Mouse (Mus musculus) brown adipose tissue, adult 24 weeks (tissue): ENCODE data around the gene Ankrd7. TPM values are rescaled to one million over a fixed set of nuclear protein-coding genes. Genes with fewer than 3 reads are reported as not detected.
A peak's percentile ranks its signal among the peaks of the same experiment; 100 is the strongest.
"Not testable (repeated sequence)": the region's sequence is repeated elsewhere in the genome, so short reads cannot be mapped to it uniquely, and the experiment has no call there.

Experiments
- H3K27ac ChIP-seq: fragments of 200-500 bp; replicated peaks from 2 replicates; pipeline ENCODE4 v1.5.1; 2012; ENCODE audit warnings: low read depth, mild to moderate bottlenecking, low read length
- H3K4me1 ChIP-seq: fragments of 200-500 bp; 2 replicates; pipeline ENCODE4 v1.6.1; 2012; ENCODE audit warnings: low read length, mixed read lengths; ENCODE audit not compliant: control insufficient read depth, insufficient read depth, insufficient read length
- H3K4me3 ChIP-seq: fragments of 200-500 bp; 2 replicates; pipeline ENCODE4 v1.5.1; 2012; ENCODE audit warnings: low read depth, mild to moderate bottlenecking, low read length, moderate library complexity; ENCODE audit not compliant: insufficient read depth
- polyA plus RNA-seq: library from polyadenylated mRNA; stranded (reverse); fragments of >200 nt; gene quantifications from 2 replicates; pipeline ENCODE4 v1.2.4, GENCODE M21; 2012; ENCODE audit not compliant: missing spikeins, insufficient read depth, insufficient read length

Gene Ankrd7
- not detected in 2 replicates for polyA plus RNA-seq

- no peak within 1 kb of the TSS for H3K4me3 ChIP-seq
- H3K4me1 ChIP-seq = no peaks in the 10 kb centered on the region
- H3K27ac ChIP-seq = no peak within 1 kb of the TSS
Measured at GRCm38 (mm10) chr6:18866018-18866417, at the start of gene Ankrd7. Gene Ankrd7, plus strand, starts transcription at chr6:18866318.

- no peaks in the 10 kb centered on the region for H3K4me1 ChIP-seq
- no peak overlapping the region for H3K27ac ChIP-seq
- no peak overlapping the region for H3K4me3 ChIP-seq
Measured at GRCm38 (mm10) chr6:18819343-18819742, 46.8 kb upstream of the Ankrd7 start.

DNA sequence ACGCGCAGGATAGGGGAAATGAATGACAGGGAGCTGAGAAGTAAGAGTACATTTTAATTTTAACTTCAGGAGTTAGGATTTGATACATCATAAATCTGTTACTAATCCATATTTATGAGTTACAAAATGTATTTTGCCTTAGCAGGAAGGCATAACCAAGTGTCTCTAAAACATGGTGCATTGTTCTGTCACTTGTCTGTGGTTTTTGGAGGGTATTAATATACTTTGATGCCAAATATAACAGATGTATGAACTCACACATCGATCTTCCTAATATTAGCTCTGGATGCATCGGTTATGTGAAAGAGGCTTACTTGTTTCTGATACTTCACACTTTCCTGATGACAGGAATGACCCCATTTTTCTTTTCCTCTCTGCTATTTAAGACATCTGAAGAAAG is 45.9 kb upstream of the Ankrd7 start:
- no peak overlapping the region for H3K4me3 ChIP-seq
- H3K27ac ChIP-seq = no peak overlapping the region

DNA sequence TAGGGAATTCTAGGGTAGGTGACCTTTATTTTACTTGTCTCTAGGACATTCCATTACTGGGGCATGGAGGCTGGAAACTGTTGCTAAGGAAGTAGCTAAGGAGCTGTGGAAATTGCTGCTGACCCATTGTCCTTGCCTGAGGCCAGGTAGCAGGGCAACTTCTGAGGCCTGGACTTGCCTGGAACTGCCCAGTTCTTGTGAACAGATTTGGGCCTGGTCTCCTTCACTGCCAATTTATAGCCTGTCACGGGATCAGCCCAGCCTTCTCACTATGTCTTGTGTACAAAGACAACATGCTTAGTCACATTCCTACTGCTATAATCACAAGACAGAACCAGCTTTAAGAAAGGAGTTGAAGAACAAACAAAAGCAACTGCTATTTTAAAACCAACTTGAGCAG is 43.3 kb upstream of the Ankrd7 start:
- Histone ChIP-seq H3K4me3 (no peak overlapping the region), H3K4me1 (no peaks in the 10 kb centered on the region), H3K27ac (no peak overlapping the region)

More for the DNA sequence above, 45.9 kb upstream of the Ankrd7 start:
- H3K4me1 ChIP-seq = no peaks in the 10 kb centered on the region

DNA sequence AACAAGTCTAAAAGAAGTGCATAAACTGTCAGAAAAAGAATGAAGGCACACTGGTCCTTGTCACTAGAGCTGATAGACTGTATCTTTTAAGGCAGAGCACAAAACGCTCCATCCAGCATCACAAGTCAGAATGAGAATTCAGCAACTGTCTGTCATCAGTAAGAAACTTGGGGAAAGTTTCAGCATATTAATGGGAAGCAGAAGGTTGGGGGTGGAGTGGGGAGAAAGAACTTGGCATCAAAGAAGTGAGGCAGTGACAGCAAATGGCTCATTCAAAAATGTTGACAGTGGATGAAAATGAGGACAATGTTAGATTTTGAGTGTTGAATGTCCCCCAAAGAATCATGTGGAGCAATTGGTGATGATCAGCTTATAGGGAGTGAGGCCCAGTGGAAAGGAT is 33.2 kb upstream of the Ankrd7 start:
- Histone ChIP-seq H3K27ac (no peak overlapping the region), H3K4me3 (no peak overlapping the region), H3K4me1 (no peaks in the 10 kb centered on the region)

DNA sequence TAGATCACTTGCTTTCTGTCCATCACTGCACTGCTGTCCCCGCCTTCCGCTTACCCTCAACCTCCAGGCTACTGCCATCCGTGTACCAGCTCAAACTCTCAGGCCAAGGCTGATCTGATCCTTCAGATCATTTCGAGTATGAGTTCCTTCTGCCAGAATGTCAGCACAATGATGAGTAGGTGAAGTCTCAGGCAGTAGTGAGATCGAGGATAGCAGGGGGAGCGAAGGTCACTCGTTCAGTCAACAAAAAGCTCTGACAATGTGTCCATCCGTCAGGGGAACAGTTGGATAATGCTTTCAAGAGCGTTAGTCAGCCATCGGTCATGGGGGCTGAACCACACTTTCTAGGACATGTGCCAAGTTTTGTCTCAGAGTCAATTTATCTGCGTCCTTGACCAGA is 21.6 kb upstream of the Ankrd7 start:
- H3K4me3 ChIP-seq, H3K4me1 ChIP-seq, H3K27ac ChIP-seq: not testable (repeated sequence)

DNA sequence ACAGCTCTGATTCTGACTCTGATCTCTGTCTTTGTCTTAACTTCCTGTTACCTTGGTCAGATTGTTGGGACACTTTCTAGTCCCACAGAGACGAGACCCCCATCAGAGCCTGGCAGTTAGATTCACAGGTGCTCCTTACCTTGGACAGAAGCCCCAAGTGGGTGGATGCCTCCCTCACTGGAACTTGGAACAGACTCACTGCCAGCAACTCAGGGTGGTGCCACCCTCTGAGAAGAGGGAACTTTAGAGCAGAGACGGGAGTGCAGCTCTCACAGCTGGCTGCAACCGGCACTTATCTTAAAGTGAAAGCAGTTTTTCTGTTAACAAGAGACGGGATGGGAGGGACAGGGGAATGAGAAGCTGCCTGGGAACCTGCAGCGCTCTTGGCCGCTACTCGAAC is 20.5 kb upstream of the Ankrd7 start:
- H3K4me1 ChIP-seq = not testable (repeated sequence)
- Histone ChIP-seq H3K27ac (peak overlapping the region; percentile 33; the same call in 1 of the 2 replicates), H3K4me3 (peak overlapping the region; percentile 57)

DNA sequence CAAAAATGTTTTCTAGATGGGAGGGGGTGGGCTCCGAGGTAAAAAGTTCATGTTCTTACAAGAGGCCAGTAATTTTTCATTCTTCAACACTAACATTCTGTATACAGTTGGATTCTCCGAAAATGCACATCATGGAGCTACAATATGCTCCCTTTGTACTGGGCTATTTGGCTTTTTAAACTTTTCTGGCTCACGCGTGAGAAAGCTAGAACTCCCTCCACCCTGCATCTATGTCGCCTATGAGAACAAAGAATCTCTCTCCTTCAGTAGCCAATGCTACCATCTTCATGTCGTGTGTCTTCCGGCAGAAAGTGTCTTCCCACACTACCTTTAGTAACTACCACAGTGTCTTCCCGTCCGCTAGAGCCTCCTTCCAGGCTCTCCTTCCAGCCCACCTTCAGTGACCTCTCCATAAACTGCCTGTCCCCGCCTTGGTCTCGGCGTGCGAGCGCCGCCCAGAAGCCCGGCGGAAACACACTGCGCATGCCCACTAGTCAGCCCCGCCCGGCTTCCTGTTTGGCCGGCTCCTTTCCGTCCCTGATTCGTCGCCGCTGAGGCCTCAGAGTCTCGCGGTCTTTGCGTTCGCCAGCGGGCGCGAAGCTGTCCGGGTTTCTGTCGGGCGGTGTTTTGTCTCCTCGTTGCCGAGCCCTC is 17.9 kb upstream of the Ankrd7 start, which contains the start of gene Lsm8:
Lsm8 (plus strand) TSS at position 529 of the 651 bp plus-strand sequence.
- peak within 1 kb of the TSS; percentile 75 for H3K4me3 ChIP-seq
- peak within 1 kb of the TSS; percentile 90 for H3K27ac ChIP-seq
- H3K4me1 ChIP-seq = no peaks in the 10 kb centered on the region; the same call in 1 of the 2 replicates

- no peak overlapping the region for H3K27ac ChIP-seq
- H3K4me3 ChIP-seq = peak overlapping the region; percentile 75
- no peaks in the 10 kb centered on the region; the same call in 1 of the 2 replicates for H3K4me1 ChIP-seq
Measured at GRCm38 (mm10) chr6:18848702-18849061, 17.4 kb upstream of the Ankrd7 start.

DNA sequence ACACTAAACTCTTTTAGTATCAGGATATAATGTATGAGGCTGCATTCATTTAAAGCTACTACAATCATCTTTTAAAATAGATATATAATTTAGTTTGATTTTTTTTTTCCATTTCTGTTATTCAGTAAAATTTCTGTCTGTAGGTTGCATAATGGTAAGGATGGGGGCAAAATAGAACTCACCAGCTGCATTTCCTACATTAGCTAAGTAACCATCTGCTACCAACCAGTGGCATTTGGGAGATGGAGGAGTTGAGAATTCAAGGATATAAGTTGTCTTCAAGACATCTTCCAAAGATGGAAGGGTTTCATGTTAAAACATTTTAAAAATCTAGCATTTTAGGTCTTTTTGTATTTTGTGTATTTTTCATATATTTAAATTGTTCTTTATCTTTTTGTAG is 10.8 kb upstream of the Ankrd7 start:
- Histone ChIP-seq H3K4me3 (no peak overlapping the region), H3K27ac (no peak overlapping the region), H3K4me1 (no peaks in the 10 kb centered on the region)

GRCm38 (mm10) chr6:18856487-18857078 is 9.5 kb upstream of the Ankrd7 start:
- Histone ChIP-seq H3K4me3 (no peak overlapping the region), H3K27ac (no peak overlapping the region), H3K4me1 (no peaks in the 10 kb centered on the region)

- Histone ChIP-seq H3K4me1 (no peaks in the 10 kb centered on the region), H3K4me3 (no peak overlapping the region), H3K27ac (no peak overlapping the region)
Measured at GRCm38 (mm10) chr6:18889030-18889429, 22.9 kb downstream of the Ankrd7 start.

DNA sequence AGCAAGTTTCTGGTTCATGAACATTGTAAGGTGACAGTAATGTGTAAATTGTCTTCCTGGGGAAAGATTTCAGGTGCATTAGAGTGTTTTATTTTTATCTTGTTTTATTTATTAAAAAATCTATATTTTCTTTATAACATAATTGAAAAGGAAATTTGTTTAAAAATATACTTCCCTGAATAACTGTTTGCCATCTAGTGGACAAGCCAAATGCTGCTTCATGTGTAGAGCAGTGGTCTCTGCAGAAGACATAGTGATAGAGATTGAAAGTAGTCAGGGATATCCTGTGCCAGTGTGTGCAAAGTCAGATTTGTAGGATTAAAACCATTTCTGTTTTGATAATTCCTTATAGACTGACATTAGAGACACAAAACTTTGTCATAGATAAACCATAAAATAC is 28.0 kb downstream of the Ankrd7 start:
- Histone ChIP-seq H3K4me1 (no peaks in the 10 kb centered on the region), H3K27ac (no peak overlapping the region), H3K4me3 (no peak overlapping the region)

- Histone ChIP-seq H3K4me1 (no peaks in the 10 kb centered on the region), H3K27ac (no peak overlapping the region), H3K4me3 (no peak overlapping the region)
Measured at GRCm38 (mm10) chr6:18907173-18907572, 41.1 kb downstream of the Ankrd7 start.

GRCm38 (mm10) chr6:18913179-18913578 is 47.1 kb downstream of the Ankrd7 start:
- H3K4me1 ChIP-seq = no peaks in the 10 kb centered on the region
- H3K27ac ChIP-seq = no peak overlapping the region
- H3K4me3 ChIP-seq = no peak overlapping the region

DNA sequence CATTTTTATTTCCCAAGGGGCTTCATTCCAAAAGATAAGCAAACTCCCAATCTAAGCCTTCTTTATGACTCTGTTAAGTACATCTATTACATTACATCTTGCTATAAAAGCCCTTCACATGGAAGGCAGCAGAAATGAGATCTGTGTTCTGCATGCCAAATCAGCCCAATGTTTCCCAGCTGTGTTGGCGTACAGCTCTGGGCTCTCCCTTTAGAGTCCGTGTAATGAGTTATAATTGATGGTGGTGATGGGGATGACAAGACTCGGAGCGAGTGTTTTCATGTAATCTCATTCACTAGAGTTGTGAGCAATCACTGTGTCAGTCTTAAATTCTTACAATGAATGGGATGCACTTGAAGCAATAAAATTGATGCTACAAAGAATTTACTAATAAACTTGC is 49.9 kb downstream of the Ankrd7 start:
- Histone ChIP-seq H3K4me3 (no peak overlapping the region), H3K4me1 (no peaks in the 10 kb centered on the region), H3K27ac (no peak overlapping the region)
